Mouse (Mus musculus) heart, embryonic 12.5 days (tissue): ENCODE data around the gene Smim11. TPM values are rescaled to one million over a fixed set of nuclear protein-coding genes. Genes with fewer than 3 reads are reported as not detected.
A peak's percentile ranks its signal among the peaks of the same experiment; 100 is the strongest.

Experiments
- ATAC-seq: fragments of 200-750 bp; cut with Nextera tagmentation; 2 replicates; pipeline ENCODE4 v1.8.0; 2017; ENCODE audit warnings: moderate TSS enrichment, moderate library complexity; ENCODE audit not compliant: insufficient number of reproducible peaks, low FRiP score
- H3K27ac ChIP-seq: fragments of 300-500 bp; sonication (generic); 2 replicates; pipeline ENCODE4 v1.5.1; 2016; ENCODE audit warnings: mild to moderate bottlenecking, moderate library complexity; ENCODE audit not compliant: poor library complexity, severe bottlenecking
- H3K27me3 ChIP-seq: fragments of 300-500 bp; sonication (generic); replicated peaks from 2 replicates; pipeline ENCODE4 v1.6.1; 2016; ENCODE audit warnings: mild to moderate bottlenecking, moderate library complexity
- H3K36me3 ChIP-seq: fragments of 300-500 bp; sonication (generic); 2 replicates; pipeline ENCODE4 v1.6.1; 2016; ENCODE audit warnings: mild to moderate bottlenecking, moderate library complexity
- H3K4me1 ChIP-seq: fragments of 300-500 bp; sonication (generic); replicated peaks from 2 replicates; pipeline ENCODE4 v1.6.1; 2016; ENCODE audit warnings: mild to moderate bottlenecking
- H3K4me2 ChIP-seq: fragments of 300-500 bp; sonication (generic); 2 replicates; pipeline ENCODE4 v1.6.1; 2016; ENCODE audit warnings: mild to moderate bottlenecking, moderate library complexity
- H3K4me3 ChIP-seq: fragments of 300-500 bp; sonication (generic); 2 replicates; pipeline ENCODE4 v1.5.1; 2016; ENCODE audit warnings: mild to moderate bottlenecking
- H3K9ac ChIP-seq: fragments of 300-500 bp; sonication (generic); 2 replicates; pipeline ENCODE4 v1.6.1; 2016; ENCODE audit warnings: mild to moderate bottlenecking, moderate library complexity
- H3K9me3 ChIP-seq: fragments of 300-500 bp; sonication (generic); replicated peaks from 2 replicates; pipeline ENCODE4 v1.6.1; 2016; ENCODE audit warnings: mild to moderate bottlenecking, moderate library complexity
- WGBS: fragments of 180-500 bp; shearing (Covaris S2); methylation state at CpG from one replicate; pipeline ENCODE4 v1.1.7; 2016; 5-methylcytosine and 5-hydroxymethylcytosine counted together
- polyA plus RNA-seq: library from polyadenylated mRNA; unstranded; fragments of >200 nt; fragmentation: Nextera tagmentation; extraction: Ambion mirVana; gene quantifications from 2 replicates; pipeline ENCODE4 v1.2.1, GENCODE M21; 2016

Smim11 gene
- polyA plus RNA-seq, 1 experiment from 2014 or later: 121 TPM

DNA sequence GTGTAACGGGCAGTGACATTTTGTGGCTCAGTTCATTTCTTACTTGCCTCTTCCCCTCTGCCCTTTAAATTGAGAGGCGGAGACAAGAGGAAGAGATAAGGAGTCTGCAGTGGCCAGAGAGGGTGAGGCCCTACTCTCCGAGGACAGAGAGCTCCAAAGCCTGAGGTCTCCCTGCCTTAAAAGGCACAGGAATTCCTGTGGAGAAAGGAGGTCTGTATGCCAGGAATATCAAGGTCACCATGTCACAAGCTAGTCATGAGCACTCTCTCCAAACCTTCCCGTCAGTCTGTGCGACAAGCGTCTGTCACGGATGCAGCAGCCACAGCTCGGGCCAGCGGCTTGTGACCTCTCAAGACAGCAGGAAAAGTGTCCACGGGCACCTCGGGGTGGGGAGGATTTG, 44.1 kb downstream of the Smim11 start:
- peaks cover 47% of the 10 kb centered on the region for H3K4me1 ChIP-seq
- H3K27ac ChIP-seq: peak overlapping the region; percentile 98
- no peak overlapping the region; the same call in 1 of the 2 replicates for H3K9ac ChIP-seq
- H3K9me3 ChIP-seq: no peaks in the 10 kb centered on the region
- H3K27me3 ChIP-seq: no peaks in the 10 kb centered on the region
- ATAC-seq: peak; percentile 79
- H3K4me3 ChIP-seq: no peak overlapping the region
- H3K4me2 ChIP-seq: 0 out of 2 replicates have a peak overlapping the region, but pooled peaks have one; percentile 0
- WGBS: 4% methylated on average over 11 of the region's 11 CpGs
- 0 out of 2 replicates have a peak, but pooled peaks cover 2% of the 10 kb centered on the region for H3K36me3 ChIP-seq

DNA sequence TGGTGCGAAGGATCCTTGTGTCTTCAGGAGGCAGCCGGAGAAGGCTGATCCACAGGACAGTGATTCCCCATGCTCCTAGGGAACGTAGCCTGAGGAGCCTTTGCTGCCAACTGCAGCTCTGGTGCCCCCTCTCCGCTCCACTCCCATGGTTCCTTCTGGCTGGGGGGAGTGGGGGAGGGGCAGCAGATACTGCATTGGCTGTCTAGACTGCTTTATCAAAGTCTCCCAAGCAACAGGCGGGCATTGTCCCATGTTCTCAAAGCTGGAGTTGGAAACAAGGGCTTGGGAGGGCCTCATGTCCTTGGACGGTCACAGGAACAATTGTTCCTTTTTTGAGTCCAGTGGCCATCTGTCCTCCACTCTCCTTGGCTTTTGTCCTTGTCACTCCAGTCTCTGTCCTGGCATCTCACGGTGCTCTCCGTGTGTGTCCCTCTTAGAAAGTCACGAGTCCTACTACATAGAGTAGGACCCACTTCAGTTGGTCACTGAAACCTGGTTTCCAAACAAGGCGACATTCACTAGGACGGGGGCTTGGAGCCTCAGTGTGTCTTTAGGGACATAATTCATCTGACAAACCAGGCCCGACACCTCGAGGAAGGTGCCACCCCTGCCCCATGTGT, 45.3 kb downstream of the Smim11 start:
- peak overlapping the region; percentile 63 for H3K9ac ChIP-seq
- peaks cover 37% of the 10 kb centered on the region for H3K4me1 ChIP-seq
- WGBS: 35% methylated on average over 13 of the region's 13 CpGs
- H3K27ac ChIP-seq: peak overlapping the region; percentile 98
- peak overlapping the region; percentile 40; the same call in 1 of the 2 replicates for H3K4me2 ChIP-seq
- H3K4me3 ChIP-seq: no peak overlapping the region
- no peaks in the 10 kb centered on the region for H3K27me3 ChIP-seq
- H3K9me3 ChIP-seq: no peaks in the 10 kb centered on the region
- 0 out of 2 replicates have a peak, but pooled peaks cover 2% of the 10 kb centered on the region for H3K36me3 ChIP-seq
- ATAC-seq: peak; percentile 69

DNA sequence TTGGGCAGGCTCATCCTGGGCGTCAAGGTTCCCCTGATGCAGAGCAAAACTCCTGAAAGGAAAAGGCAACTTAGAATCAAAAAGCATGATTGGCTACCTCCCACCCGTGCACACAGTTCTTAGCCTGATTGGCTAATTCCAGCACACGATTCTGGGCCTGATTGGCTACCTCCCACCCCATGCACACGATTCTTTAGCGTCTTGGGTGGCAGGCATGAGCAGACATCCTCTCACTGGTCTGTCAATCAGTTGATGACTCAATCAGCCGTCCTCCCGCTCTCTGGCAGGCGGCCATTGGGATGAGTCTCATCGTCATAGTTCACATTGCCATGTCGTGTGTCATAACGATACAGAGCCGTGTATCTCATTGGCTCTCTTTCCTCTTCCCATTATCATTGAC, 47.9 kb downstream of the Smim11 start:
- H3K27ac ChIP-seq: no peak overlapping the region

DNA sequence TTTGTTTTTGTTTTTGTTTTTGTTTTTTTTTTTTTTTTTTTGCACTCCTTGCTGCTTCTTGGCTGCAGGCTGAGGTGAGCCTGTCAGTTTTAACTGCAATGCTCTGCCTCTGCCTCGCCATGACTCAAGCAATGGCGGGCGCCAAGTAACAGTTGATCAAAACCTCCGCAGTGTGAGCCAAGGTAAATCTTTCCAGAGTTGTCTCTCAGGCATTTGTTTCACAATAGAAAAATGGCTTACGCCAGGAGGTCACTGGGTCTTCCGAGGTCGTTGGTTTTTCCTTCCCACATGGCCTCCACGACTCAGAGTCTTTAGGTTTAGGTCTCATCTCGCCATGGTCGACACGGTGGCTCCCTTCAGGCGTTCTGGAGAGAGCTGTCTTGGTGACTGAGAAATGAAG, 52.2 kb downstream of the Smim11 start:
- Histone ChIP-seq H3K4me2 (no peak overlapping the region), H3K27me3 (no peaks in the 10 kb centered on the region), H3K4me3 (no peak overlapping the region), H3K36me3 (0 out of 2 replicates have a peak, but pooled peaks cover 2% of the 10 kb centered on the region), H3K9me3 (no peaks in the 10 kb centered on the region), H3K27ac (no peak overlapping the region), H3K4me1 (peaks cover 36% of the 10 kb centered on the region), H3K9ac (no peak overlapping the region)
- 89% methylated on average over 12 of the region's 12 CpGs for WGBS
- ATAC-seq: no peak

More for the DNA sequence above, 47.9 kb downstream of the Smim11 start:
- no peak overlapping the region for H3K9ac ChIP-seq
- WGBS: 80% methylated on average over 12 of the region's 12 CpGs
- H3K4me1 ChIP-seq: peaks cover 32% of the 10 kb centered on the region
- no peak overlapping the region for H3K4me3 ChIP-seq
- no peak overlapping the region for H3K4me2 ChIP-seq
- no peaks in the 10 kb centered on the region for H3K9me3 ChIP-seq
- H3K27me3 ChIP-seq: no peaks in the 10 kb centered on the region
- 0 out of 2 replicates have a peak, but pooled peaks cover 2% of the 10 kb centered on the region for H3K36me3 ChIP-seq
- ATAC-seq: no peak

DNA sequence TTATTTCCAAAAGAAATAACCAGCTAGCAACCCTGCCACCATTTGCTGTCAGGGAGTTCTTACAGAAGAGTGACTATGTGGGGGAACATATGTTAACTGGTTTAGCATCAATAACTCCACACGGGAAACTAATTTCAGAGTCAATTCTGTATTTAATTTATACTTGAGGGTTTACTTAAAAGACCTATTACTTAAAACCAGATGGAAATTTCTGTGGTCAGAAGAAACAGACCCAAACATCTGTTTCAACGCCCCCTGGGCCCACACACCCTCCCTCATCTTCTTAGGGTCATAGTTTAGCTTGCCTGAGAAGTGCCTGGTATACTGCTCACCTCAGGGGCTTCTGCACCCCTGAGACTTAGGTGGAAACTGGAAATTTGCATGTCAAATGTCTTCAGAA, 52.8 kb downstream of the Smim11 start:
- 86% methylated on average over 2 of the region's 2 CpGs for WGBS
- Histone ChIP-seq H3K4me2 (no peak overlapping the region), H3K27me3 (no peaks in the 10 kb centered on the region), H3K9me3 (no peaks in the 10 kb centered on the region), H3K9ac (no peak overlapping the region), H3K36me3 (no peaks in the 10 kb centered on the region), H3K27ac (no peak overlapping the region), H3K4me1 (peaks cover 40% of the 10 kb centered on the region), H3K4me3 (no peak overlapping the region)
- no peak for ATAC-seq

DNA sequence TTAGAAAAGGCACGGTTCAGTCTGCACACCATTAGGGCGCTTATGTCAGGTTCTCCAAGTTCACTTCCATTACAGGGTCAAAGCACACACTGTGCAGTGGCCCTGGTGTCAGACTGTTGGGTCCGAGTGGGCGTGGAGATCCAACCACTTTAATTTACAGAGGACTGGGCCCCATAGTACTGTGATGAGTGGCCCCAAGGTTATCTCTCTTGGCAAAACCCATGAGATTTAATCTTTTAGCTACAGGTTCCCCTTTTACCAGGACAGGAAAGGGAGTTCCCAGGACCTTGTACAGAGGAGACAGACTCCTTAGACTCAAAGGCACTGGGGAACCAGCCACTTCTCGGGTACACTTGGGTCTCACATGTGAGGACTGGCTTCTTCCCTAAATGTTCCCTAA, 54.3 kb downstream of the Smim11 start:
- Histone ChIP-seq H3K36me3 (no peaks in the 10 kb centered on the region), H3K9me3 (no peaks in the 10 kb centered on the region), H3K4me3 (no peak overlapping the region), H3K9ac (peak overlapping the region; percentile 11; the same call in 1 of the 2 replicates), H3K27ac (peak overlapping the region; percentile 70), H3K27me3 (no peaks in the 10 kb centered on the region), H3K4me2 (0 out of 2 replicates have a peak overlapping the region, but pooled peaks have one; percentile 31), H3K4me1 (peaks cover 47% of the 10 kb centered on the region)
- ATAC-seq: no peak
- WGBS: 64% methylated on average over 5 of the region's 5 CpGs

DNA sequence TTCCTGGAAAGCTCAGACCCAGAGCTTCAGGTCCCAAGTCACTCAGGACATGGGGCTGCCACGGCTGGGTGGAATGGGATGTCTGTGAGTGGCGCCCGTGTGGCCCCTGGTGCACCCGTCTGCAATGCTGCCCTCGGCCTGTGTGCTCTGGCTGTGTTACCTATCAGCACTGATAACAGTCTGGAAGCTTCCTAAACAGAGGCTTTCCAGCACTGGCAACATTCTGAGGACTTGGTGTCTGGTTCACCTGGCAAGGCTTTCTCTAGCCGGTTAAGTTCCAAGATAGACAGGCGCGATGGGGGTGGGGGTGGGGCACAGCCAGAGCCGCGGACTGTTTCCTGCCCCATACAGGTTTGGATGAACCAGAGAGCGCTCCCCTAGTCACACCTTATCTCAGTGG, 54.9 kb downstream of the Smim11 start:
- Histone ChIP-seq H3K27me3 (no peaks in the 10 kb centered on the region), H3K4me1 (peaks cover 47% of the 10 kb centered on the region), H3K4me3 (no peak overlapping the region), H3K4me2 (peak overlapping the region; percentile 31), H3K9me3 (no peaks in the 10 kb centered on the region), H3K36me3 (no peaks in the 10 kb centered on the region), H3K27ac (peak overlapping the region; percentile 70), H3K9ac (peak overlapping the region; percentile 29; the same call in 1 of the 2 replicates)
- 22% methylated on average over 11 of the region's 11 CpGs for WGBS
- no peak for ATAC-seq

DNA sequence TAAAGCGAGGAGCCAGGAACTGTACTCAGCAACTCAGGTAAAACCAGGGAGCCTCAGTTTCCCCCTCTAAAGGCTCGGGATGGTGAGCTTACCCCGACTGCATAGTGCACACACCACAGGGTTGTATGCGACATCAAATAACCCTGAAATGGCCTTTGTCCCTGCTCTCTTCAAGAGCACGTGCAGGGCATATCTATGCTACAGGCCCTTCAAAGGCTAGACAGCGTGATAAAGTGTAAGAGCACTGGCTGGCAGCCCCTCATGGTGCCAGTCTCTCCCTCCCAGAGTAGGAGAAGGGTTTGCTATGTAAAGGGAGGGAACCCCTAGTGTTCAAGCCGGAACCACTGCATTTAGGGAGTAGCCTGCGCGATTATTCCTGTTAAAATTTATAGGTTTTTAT, 55.9 kb downstream of the Smim11 start:
- no peak for ATAC-seq
- H3K36me3 ChIP-seq: no peaks in the 10 kb centered on the region
- no peaks in the 10 kb centered on the region for H3K9me3 ChIP-seq
- H3K27me3 ChIP-seq: no peaks in the 10 kb centered on the region
- H3K27ac ChIP-seq: peak overlapping the region; percentile 70; the same call in 1 of the 2 replicates
- 49% methylated on average over 9 of the region's 9 CpGs for WGBS
- H3K4me3 ChIP-seq: no peak overlapping the region
- peaks cover 47% of the 10 kb centered on the region for H3K4me1 ChIP-seq
- peak overlapping the region; percentile 29; the same call in 1 of the 2 replicates for H3K9ac ChIP-seq
- peak overlapping the region; percentile 31; the same call in 1 of the 2 replicates for H3K4me2 ChIP-seq

DNA sequence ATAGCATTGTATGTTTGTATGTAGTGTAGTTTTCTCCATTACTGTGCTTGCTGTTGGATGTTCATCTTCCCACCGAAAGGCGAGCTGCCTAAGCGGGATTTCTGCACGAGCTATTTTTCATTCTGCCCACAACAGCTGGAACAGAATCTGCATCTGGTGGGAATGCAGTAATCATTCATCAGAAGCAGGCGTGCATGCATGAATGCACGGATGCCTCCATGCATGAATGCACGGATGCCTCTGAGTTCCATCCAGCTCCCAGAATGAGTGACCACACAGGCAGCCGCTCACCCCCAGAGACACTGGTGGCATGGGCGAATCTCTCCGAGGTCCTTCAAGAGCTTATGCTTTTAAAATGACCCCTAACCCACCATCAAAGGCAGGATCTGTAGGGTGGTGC, 56.5 kb downstream of the Smim11 start:
- no peak for ATAC-seq
- no peak overlapping the region for H3K4me3 ChIP-seq
- H3K4me2 ChIP-seq: peak overlapping the region; percentile 40
- H3K36me3 ChIP-seq: no peaks in the 10 kb centered on the region
- H3K4me1 ChIP-seq: peaks cover 47% of the 10 kb centered on the region
- H3K9ac ChIP-seq: no peak overlapping the region
- 86% methylated on average over 10 of the region's 10 CpGs for WGBS
- H3K9me3 ChIP-seq: no peaks in the 10 kb centered on the region
- no peaks in the 10 kb centered on the region for H3K27me3 ChIP-seq
- 0 out of 2 replicates have a peak overlapping the region, but pooled peaks have one; percentile 4 for H3K27ac ChIP-seq

DNA sequence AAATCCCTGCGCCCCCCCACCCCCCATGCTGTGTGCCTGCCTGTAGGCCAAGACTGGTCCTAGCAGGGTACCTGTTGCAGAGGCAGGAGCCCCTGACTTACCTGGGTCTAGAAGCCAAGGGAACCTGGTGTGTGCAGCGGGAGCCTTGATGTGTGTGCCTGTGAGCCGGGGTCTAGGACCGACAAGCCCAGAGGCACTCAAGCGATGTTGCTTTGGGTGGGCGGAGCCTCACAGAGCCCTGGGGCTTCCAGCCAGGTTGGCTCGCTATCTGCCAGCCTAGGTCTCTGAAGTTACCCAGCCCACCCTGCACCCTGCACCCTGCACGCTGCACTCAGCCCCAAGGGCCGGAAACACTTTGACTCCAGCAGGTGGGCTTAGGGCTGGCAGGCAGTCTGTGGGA, 57.6 kb downstream of the Smim11 start:
- H3K27ac ChIP-seq: no peak overlapping the region
- WGBS: 18% methylated on average over 9 of the region's 9 CpGs

DNA sequence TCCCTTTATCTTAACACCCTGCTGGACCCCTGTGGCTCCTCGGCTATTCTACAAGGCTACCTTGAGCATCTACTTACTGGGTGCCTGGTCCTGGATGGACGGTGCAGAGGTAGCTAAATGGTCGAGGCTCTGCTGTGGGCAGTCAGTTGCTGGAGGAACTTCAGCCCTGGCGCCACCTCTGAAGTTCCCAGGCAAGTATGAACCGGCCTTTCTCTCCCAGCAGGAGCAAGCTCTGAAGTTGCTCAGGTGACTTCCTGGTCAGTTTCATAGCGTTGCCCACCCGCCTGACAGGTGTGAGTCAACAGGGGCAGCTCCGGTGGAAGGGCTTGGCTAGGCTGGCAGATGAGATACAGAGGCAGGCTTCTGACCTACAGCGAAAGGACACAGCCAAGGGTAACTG, 58.1 kb downstream of the Smim11 start, which contains the start of gene Kcne1:
Gene Kcne1 (minus strand): TSS at position 240 of the 400 bp plus-strand sequence.
- no peak for ATAC-seq
- H3K9me3 ChIP-seq: no peaks in the 10 kb centered on the region
- peak within 1 kb of the TSS; percentile 33 for H3K9ac ChIP-seq
- no peaks in the 10 kb centered on the region for H3K36me3 ChIP-seq
- H3K4me2 ChIP-seq: peak within 1 kb of the TSS; percentile 54
- no peaks in the 10 kb centered on the region for H3K27me3 ChIP-seq
- H3K4me3 ChIP-seq: peak within 1 kb of the TSS; percentile 28
- peaks cover 47% of the 10 kb centered on the region for H3K4me1 ChIP-seq
- no peak within 1 kb of the TSS for H3K27ac ChIP-seq
- WGBS: 39% methylated on average over 9 of the region's 9 CpGs

More for the DNA sequence above, 57.6 kb downstream of the Smim11 start:
- no peaks in the 10 kb centered on the region for H3K9me3 ChIP-seq
- H3K36me3 ChIP-seq: no peaks in the 10 kb centered on the region
- H3K4me3 ChIP-seq: peak overlapping the region; percentile 28
- H3K4me1 ChIP-seq: peaks cover 47% of the 10 kb centered on the region
- peak overlapping the region; percentile 54 for H3K4me2 ChIP-seq
- peak; percentile 43; the same call in 1 of the 2 replicates for ATAC-seq
- peak overlapping the region; percentile 33 for H3K9ac ChIP-seq
- H3K27me3 ChIP-seq: no peaks in the 10 kb centered on the region
